Mouse (Mus musculus) heart, postnatal 0 days (tissue): Measurements from ENCODE around the gene Disp1. TPM values are rescaled to one million over a fixed set of nuclear protein-coding genes. Genes with fewer than 3 reads are reported as not detected.

Experiments
- ATAC-seq: fragments of 200-750 bp; cut with Nextera tagmentation; 2 replicates; pipeline ENCODE4 v1.8.0; 2017; ENCODE audit warnings: low read depth, moderate number of reproducible peaks, moderate library complexity; ENCODE audit not compliant: insufficient read depth
- DNase-seq: peaks from one replicate; pipeline ENCODE4 v3.0.0-alpha.2; 2016; ENCODE audit warnings: low spot score
- H3K27ac ChIP-seq: fragments of 300-500 bp; sonication (generic); 2 replicates; pipeline ENCODE4 v1.5.1; 2014; ENCODE audit warnings: low read depth, mild to moderate bottlenecking
- H3K27me3 ChIP-seq: fragments of 300-500 bp; sonication (generic); 2 replicates; pipeline ENCODE4 v1.6.1; 2014; ENCODE audit warnings: low read length, mixed read lengths; ENCODE audit not compliant: control insufficient read depth, insufficient read depth
- H3K36me3 ChIP-seq: fragments of 300-500 bp; sonication (generic); replicated peaks from 2 replicates; pipeline ENCODE4 v1.6.1; 2014; ENCODE audit warnings: low read length, mixed read lengths; ENCODE audit not compliant: control insufficient read depth, insufficient read depth
- H3K4me1 ChIP-seq: fragments of 300-500 bp; sonication (generic); 2 replicates; pipeline ENCODE4 v1.6.1; 2014; ENCODE audit warnings: antibody characterized with exemption; ENCODE audit not compliant: control insufficient read depth, insufficient read depth
- H3K4me2 ChIP-seq: fragments of 300-500 bp; sonication (generic); 2 replicates; pipeline ENCODE4 v1.6.1; 2014; ENCODE audit warnings: low read depth, mild to moderate bottlenecking, low read length, moderate library complexity
- H3K4me3 ChIP-seq: fragments of 300-500 bp; sonication (generic); 2 replicates; pipeline ENCODE4 v1.5.1; 2014; ENCODE audit warnings: low read depth, low read length
- H3K9ac ChIP-seq: fragments of 300-500 bp; sonication (generic); replicated peaks from 2 replicates; pipeline ENCODE4 v1.6.1; 2014; ENCODE audit warnings: low read depth, low read length, mixed read lengths
- H3K9me3 ChIP-seq: fragments of 300-500 bp; sonication (generic); replicated peaks from 2 replicates; pipeline ENCODE4 v1.6.1; 2016; ENCODE audit warnings: low read length; ENCODE audit not compliant: control insufficient read depth
- CTCF ChIP-seq: IDR thresholded peaks from 2 replicates; pipeline ENCODE4 v1.5.1; 2016; ENCODE audit warnings: antibody characterized with exemption, control low read depth, low read depth
- EP300 ChIP-seq: IDR thresholded peaks from 2 replicates; pipeline ENCODE4 v1.6.1; 2016; ENCODE audit warnings: antibody characterized with exemption, low read depth
- WGBS: fragments of 180-500 bp; shearing (Covaris S2); extraction: QIAGEN DNeasy Blood & Tissue Kit; methylation state at CpG from one replicate; pipeline ENCODE4 v1.1.7; 2014; 5-methylcytosine and 5-hydroxymethylcytosine counted together
- polyA plus RNA-seq: library from polyadenylated mRNA; unstranded; fragments of >200 nt; fragmentation: Nextera tagmentation; extraction: Ambion mirVana; gene quantifications from 2 replicates; pipeline ENCODE4 v1.2.1, GENCODE M21; 2015
- total RNA-seq: library from RNA; depleted of rRNA; stranded (reverse); fragments of >200 nt; gene quantifications from 2 replicates; pipeline ENCODE4 v1.2.3, GENCODE M21; 2014; ENCODE audit warnings: low replicate concordance

The Disp1 gene
- total and polyA plus RNA-seq, 2 experiments from 2014 or later: 5.8 to 8.1 TPM

GRCm38 (mm10) chr1:183069954-183070649 lies 151.2 kb downstream of the Disp1 start:
- Histone ChIP-seq H3K9ac (no peak overlapping the region), H3K36me3 (no peaks in the 10 kb centered on the region), H3K27me3 (no peaks in the 10 kb centered on the region), H3K4me3 (no peak overlapping the region), H3K4me2 (no peak overlapping the region), H3K27ac (no peak overlapping the region), H3K4me1 (peaks cover 16% of the 10 kb centered on the region), H3K9me3 (no peaks in the 10 kb centered on the region)
- no peak for DNase-seq
- TF ChIP-seq EP300: no peak
- TF ChIP-seq CTCF: no peak
- 62% methylated on average over 8 of the region's 8 CpGs for WGBS
- ATAC-seq: no peak

DNA sequence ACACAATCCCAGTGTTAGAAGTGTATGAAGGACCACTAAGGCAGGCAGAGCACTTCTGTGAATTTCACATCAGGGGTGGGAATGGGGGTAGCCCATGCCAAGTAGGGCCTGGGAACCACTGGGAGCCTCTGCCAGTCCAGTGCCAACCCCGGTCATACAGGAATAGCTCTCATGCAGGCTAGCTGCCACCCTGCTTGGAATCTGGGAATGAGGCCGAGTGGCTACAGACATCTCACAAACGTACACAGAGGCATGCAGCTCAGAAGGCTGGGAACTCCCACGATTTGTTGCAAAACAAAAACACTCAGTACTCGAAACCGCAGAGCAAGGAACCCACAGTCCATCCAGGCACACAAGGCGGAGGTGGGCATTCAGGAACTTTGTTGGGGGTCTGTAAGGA lies 153.5 kb downstream of the Disp1 start:
- no peak overlapping the region for H3K4me2 ChIP-seq
- no peaks in the 10 kb centered on the region for H3K9me3 ChIP-seq
- TF ChIP-seq CTCF (no peak), EP300 (no peak)
- peaks cover 16% of the 10 kb centered on the region for H3K4me1 ChIP-seq
- DNase-seq (no peak), ATAC-seq (no peak)
- 58% methylated on average over 7 of the region's 7 CpGs for WGBS
- H3K27me3 ChIP-seq: no peaks in the 10 kb centered on the region
- H3K27ac ChIP-seq: peak overlapping the region; percentile 47
- H3K36me3 ChIP-seq: no peaks in the 10 kb centered on the region
- no peak overlapping the region for H3K4me3 ChIP-seq
- no peak overlapping the region for H3K9ac ChIP-seq

GRCm38 (mm10) chr1:183066981-183067380 lies 154.3 kb downstream of the Disp1 start:
- WGBS: 59% methylated on average over 4 of the region's 4 CpGs
- peaks cover 16% of the 10 kb centered on the region for H3K4me1 ChIP-seq

DNA sequence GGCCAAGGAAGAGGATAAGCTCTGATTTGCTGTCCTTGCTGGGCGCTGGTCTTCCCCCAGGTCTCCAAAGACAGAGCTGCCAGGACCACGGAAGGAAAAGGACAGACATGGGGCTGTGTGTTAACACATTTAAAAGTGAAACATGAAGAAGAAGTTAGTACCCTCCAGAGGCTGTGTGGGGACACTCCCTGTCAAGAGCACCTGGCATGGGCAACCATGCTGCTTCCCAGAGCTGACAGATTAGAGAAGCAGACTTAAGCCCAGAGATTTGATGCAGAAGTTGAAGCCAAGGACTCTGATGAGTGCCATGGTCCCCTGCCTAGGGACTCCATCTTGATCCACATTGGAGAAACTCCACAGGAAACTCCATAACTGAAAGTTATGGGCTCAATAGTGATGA lies 160.7 kb downstream of the Disp1 start:
- Histone ChIP-seq H3K27ac (no peak overlapping the region), H3K4me3 (no peak overlapping the region), H3K27me3 (no peaks in the 10 kb centered on the region), H3K9ac (no peak overlapping the region), H3K4me1 (peaks cover 8% of the 10 kb centered on the region; the same call in 1 of the 2 replicates), H3K36me3 (no peaks in the 10 kb centered on the region), H3K4me2 (no peak overlapping the region), H3K9me3 (no peaks in the 10 kb centered on the region)
- TF ChIP-seq CTCF: no peak
- TF ChIP-seq EP300: no peak
- ATAC-seq: no peak
- no peak for DNase-seq
- WGBS: 62% methylated on average over 2 of the region's 2 CpGs

More at GRCm38 (mm10) chr1:183066981-183067380, 154.3 kb downstream of the Disp1 start:
- Histone ChIP-seq H3K4me2 (no peak overlapping the region), H3K9ac (no peak overlapping the region), H3K4me3 (no peak overlapping the region), H3K27me3 (no peaks in the 10 kb centered on the region), H3K27ac (no peak overlapping the region), H3K9me3 (no peaks in the 10 kb centered on the region), H3K36me3 (no peaks in the 10 kb centered on the region)
- no peak for ATAC-seq
- DNase-seq: no peak
- TF ChIP-seq EP300 (no peak), CTCF (no peak)

- Histone ChIP-seq H3K9me3 (no peaks in the 10 kb centered on the region), H3K27me3 (no peaks in the 10 kb centered on the region), H3K4me3 (no peak overlapping the region), H3K27ac (0 out of 2 replicates have a peak overlapping the region, but pooled peaks have one; percentile 47), H3K9ac (no peak overlapping the region), H3K4me2 (no peak overlapping the region), H3K36me3 (no peaks in the 10 kb centered on the region), H3K4me1 (peaks cover 16% of the 10 kb centered on the region)
- TF ChIP-seq CTCF (no peak), EP300 (no peak)
- WGBS: 8% methylated on average over 3 of the region's 3 CpGs
- DNase-seq (peak; percentile 77), ATAC-seq (peak; percentile 66)
These were observed 165.1 kb downstream of the Disp1 start for GRCm38 (mm10) chr1:183056289-183056655.
